Mouse (Mus musculus): Measurements from ENCODE around the gene Fgf4.

Gene Fgf4

DNA sequence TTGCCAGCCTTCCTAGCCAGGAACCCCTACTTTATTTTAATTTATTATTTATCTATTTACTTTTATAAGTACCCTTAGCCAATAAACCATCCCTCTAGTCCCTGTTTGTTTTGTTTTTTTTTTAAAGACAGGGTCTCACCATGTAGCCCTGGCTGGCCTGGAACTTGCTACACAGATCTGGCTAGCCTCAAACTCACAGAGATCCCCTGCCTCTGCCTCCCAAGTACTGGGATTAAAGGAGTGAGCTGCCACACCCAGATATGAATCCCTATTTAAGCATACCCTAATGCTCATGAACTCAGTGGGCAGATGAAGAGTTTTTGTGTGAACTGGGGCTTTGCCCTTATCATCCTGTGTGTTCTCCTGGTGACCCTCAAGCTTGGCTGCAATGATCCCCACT is at the start of gene Fgf4:
Fgf4 (plus strand) TSS at position 301 of the 400 bp plus-strand sequence.
- DNase-seq (ENCODE audit: low read depth in 1 of 2, low spot score in 2 of 2): no peak

DNA sequence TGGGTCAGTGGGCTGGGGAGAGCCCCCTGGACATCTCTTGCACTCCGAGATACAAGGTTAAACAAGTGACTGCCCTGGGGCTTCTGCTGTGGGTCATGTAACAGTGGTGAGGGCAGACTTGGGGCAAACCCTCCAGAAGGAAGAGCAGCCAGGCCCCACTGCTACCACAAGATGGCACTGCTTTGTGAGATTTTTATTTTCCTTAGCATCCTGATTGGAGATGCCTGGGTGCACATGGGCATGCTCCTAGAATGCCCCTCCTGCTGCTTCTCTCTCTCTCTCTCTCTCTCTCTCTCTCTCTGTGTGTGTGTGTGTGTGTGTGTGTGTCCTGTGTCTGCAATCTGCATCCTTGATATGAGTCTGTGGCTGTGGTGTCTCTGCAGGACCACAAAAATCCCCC is 48.7 kb upstream of the Fgf4 start:
- no peak for DNase-seq (ENCODE audit: low read depth in 1 of 2, low spot score in 2 of 2)

DNA sequence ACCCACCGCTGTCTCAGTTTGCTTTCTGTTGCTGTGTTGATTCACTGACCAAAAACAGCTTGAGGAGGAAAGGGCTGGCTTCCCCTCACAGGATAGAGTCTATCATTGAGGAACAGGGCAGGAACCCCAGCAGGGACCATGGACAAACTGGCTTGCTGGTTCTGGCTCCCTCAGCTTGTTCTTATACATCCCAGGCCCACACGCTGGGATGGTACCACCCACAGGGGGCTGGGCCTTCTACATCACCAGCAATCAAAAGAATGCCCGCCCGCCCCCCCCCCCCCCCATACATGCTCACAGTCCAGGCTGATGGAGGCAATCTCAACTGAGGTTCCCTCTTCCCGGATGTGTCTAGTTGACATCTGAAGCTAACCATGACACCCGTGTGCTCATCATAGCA is 40.1 kb upstream of the Fgf4 start:
- no peak for DNase-seq (ENCODE audit: low read depth in 1 of 2, low spot score in 2 of 2)

DNA sequence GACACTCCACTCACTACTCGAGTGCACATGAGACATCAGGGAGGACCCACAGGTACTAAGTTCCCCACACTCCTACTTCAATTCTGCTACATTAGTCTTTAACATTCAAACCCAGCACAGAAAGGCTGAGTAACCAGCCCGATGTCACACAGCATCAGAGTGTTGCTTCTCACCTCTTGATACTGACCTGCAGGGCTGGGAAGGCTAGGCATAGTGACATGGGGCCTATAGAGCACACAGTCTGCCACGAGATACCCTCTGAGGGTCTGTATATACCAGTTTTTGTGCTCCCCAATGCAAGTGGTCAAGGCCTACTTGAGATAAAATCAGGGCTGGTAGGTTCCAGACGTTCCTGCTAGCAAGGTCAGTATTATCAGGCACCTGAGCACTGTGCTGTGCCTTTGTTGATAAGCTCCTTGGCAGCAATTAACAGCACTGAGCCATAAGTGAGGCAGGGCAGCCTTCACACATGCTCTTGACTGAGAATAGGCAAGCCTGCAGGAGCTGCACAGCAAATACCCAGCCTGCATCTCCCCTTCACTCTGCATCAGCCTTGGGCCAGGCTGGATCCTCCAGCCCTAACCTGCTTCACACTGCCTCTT is 39.1 kb upstream of the Fgf4 start:
- no peak for DNase-seq (ENCODE audit: low read depth in 1 of 2, low spot score in 2 of 2)

DNA sequence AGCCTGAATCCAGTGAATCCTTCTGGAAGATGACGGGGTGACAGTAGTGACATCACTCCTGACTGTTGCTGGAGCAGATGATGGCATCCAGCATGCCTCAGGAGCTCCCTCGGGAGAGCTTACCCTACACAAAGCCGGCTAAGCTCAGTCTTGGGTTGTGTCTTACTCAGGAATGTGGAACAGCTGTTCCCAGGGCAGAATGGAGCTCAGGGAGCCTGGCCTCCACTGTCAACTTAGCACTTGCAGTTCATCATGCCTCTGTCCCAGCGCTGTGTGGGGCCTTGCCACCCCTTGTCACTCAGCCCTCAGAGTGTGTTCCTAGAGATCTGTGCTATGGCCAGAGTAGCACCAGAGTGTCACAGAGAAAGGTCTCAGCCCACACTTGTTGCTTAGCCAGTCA is 35.6 kb upstream of the Fgf4 start:
- no peak for DNase-seq (ENCODE audit: low read depth in 1 of 2, low spot score in 2 of 2)

DNA sequence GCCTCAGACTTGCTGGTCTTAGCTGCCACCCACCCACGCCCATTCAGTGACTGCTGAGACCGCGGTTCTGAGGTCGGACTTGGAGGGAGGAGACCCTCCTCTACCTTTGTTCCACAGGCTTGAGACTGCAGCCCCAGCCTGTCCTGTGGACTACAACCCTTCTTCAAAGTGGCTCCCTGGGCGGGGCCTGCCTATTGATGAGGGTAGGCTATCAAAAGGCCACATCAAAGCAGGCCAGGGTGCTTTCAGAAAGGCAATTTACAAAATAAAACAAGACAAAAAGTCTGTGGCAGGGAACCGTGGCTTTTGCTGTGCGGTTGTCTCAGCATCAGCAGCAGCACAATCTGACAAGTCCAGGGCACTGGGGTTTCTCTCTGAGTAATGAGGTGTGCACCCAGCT is 25.3 kb upstream of the Fgf4 start:
- DNase-seq (ENCODE audit: low read depth in 1 of 2, low spot score in 2 of 2): no peak

DNA sequence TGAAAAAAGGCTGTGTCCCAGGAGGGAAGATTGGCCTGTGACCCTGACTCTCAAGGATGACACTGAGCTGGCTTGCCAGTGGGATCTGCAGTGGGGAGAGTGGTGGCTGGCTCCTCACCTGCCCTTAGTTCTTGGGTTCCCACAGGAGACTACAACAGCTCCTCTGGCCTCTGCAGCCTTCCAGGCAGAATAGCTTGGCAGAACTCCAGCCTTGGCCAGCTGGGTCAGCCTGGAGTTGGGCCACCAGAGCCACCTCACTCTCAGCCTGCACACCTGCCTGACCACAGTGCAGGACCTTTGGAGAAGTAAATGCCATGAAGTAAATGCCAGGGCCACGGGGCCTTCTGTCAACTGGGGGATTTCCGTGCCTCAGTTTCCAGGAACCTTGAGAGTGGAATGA is 23.2 kb upstream of the Fgf4 start:
- no peak for DNase-seq (ENCODE audit: low read depth in 1 of 2, low spot score in 2 of 2)

DNA sequence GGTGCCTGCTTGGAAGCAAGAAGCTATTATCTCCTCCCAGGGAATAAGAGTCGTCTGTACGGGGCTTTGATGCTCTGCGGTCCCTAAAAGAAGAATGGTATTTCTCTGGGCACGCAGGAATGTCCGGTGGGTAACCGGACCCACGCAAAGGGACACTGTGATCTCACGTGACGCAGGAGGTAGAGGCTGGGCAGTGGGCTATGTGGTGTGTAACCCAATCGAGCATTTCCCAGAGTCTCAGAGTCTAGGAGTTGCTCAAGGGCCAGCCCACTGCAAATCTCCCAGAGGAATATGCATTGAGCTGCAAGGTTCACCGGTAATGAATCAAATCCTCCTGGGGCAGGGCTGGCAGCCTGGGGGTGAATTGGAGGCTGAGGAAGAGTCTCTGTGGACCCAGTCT is 18.8 kb upstream of the Fgf4 start:
- DNase-seq (ENCODE audit: low read depth in 1 of 2, low spot score in 2 of 2): no peak

DNA sequence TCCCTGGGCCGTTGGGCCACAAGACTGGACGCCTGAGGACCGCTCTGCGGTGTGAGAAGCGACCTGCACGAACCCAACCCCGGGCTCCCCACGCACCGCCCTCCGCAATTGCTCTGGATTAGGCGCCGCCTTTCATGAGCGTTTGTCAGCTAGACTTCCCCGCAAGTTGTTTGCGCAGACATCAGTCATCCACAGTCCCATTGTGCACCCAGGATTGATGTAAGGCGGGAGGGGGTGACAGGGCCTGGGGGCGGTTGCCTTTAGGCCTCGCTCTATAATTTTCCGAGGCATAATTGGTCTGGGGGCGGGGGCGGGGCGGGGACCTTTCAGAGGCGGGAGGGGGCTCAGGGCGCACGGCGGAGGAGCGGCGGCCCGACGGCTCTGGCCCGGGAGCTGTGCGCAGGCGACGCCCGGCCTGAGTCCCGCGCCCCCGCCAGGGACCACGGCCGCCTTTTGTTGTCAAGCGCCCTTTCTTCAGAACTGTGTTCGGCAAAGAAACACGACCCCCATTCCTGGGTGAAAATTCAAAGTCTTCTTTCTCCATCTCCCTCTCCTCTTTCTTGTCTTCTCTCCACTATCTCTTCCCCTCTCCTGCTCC is 9.2 kb upstream of the Fgf4 start, which contains the start of gene Fgf3:
Fgf3 (plus strand) TSS at position 193 of the 598 bp plus-strand sequence.
- DNase-seq (ENCODE audit: low read depth in 1 of 2, low spot score in 2 of 2): no peak

DNA sequence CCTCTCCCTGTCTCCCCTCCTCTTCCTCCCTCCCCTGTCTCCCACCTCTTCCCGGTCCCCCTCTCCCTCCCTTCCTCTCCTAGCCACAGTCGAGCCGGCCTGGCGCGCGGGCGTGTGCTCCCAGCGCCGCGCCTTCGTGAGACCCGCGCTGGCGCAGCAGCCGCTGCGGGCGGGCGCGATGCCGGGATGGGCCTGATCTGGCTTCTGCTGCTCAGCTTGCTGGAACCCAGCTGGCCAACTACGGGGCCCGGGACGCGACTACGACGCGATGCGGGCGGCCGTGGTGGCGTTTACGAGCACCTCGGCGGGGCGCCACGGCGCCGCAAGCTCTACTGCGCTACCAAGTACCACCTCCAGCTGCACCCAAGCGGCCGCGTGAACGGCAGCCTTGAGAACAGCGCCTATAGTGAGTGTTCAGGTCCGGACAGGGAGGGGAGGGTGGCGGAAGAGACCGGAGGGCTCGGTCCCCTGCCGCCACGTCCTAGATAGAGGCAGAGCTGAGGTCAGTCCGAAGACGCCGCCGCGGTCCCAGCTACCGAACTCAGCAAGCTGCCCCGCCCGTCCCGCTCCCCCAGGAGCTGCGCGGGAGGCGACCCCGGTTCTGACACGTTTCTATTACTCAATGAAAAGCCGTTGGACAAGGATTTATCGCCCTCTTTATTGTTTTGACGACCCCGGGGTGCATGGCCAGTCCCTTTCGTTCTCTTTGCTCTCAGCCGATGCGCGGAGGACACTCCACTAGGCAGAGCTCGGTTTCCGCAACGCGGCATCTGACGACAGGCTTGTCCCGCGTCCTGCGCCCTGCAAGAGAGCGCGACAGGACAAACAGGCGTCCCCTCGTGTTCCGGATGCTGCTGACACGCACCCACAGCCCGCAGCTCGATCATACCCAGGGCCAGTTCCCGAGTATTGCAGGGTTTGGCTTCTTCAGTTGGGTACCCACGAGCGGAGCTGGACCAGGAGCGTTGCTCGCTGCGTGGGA is 8.4 kb upstream of the Fgf4 start:
- DNase-seq (ENCODE audit: low read depth in 1 of 2, low spot score in 2 of 2): no peak

DNA sequence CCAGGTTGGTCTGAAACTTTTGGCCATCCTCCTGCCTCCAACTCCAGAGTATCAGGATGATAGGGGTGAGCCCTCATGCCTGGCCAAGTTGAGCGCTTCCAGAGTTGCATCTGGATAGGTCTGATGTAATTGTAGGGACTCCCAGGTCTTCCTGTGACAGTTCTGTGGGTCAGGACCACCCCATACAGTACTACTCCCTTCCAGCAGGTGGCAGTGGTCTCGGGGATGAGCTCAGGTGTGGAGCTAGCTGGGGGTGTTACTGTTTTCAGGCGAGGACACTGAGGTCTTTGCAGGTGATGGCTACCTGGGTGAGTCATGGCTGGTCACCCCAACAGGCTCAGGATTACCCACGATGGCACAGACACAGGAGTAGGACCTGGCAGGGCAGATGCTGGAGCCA is 1.0 kb upstream of the Fgf4 start:
- DNase-seq (ENCODE audit: low read depth in 1 of 2, low spot score in 2 of 2): no peak

DNA sequence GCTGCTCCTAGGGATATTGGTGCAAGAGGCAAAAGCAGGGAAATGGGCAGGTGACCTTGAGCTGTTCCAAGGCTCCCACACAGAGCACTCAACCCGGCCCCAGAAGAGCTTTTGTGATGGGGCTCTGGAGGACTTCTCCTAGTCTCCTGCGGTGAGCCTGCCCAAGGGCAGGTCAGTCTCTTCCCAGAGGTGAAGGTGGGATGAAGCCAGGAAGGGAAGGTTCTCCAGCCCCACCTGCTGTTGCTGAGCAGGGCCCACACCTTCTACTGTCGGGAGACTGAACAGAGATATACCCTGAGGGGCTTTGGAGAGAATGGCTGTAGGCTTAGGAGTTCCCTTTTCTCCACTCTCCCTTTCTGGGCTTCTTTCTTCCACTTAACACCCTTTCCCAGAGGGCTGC is 4.2 kb downstream of the Fgf4 start:
- no peak for DNase-seq (ENCODE audit: low read depth in 1 of 2, low spot score in 2 of 2)

DNA sequence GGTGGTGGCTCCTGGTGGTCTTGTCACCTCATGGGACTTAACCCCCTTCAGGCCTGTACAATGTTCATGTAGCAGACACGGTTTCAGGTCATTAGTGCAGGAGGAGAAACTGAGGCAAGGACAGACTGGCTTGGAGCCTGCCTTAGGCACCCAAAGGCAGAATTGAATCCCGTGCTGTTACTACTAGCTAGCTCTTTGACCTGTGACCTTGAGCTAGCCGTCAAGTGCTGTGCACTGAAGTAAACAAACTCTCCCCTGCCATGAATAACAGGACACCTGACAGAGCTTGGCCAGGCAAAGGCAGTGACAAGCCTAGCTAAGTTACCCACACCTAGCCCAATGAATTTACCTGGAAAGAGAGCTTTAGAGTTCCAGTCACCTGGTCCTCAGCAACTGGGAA is 7.8 kb downstream of the Fgf4 start:
- no peak for DNase-seq (ENCODE audit: low read depth in 1 of 2, low spot score in 2 of 2)

DNA sequence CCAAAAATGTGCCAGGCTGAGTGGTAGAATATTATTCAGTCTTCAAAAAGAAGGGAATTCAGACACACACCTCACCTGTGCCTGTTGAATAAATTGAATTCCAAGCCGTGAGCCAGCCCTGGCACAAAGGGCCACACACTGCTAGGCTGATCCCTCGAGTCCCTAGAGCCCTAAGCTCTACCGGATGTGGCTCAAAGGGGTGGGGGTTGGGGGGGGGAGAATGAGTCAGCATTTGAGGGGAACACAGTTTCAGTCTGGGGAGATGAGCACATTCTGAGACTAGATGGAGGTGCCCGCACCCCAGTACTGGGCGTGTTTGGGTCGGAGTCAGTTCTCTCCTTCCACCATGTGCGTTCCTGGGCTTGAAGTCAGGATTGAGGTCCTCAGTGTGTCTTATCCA is 10.0 kb downstream of the Fgf4 start:
- no peak for DNase-seq (ENCODE audit: low read depth in 1 of 2, low spot score in 2 of 2)

DNA sequence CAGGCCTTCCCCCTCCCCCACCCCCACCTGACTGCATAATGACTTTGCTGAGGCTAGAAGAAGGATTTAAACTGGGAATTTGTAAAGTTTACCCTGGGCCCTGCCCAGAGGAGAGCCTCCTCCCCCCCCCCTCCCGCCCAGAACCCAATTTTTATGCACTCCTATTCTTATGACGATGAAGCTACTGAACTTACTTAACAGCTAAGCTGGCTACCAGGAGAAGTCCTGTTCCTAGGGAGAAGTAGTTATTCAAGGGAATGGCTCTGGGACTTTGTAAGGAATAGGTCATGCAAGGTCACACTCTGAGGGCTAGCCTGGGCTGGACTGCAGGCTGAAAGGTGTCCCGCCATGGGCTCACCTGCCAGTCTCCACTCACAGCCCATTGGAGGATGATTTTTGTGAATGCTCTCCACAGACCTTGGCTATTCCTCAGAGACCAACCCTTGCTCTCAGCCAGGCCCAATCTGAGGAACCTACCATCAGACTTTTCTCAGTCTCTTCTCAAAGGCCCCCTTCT is 10.7 kb downstream of the Fgf4 start:
- DNase-seq (ENCODE audit: low read depth in 1 of 2, low spot score in 2 of 2): no peak

DNA sequence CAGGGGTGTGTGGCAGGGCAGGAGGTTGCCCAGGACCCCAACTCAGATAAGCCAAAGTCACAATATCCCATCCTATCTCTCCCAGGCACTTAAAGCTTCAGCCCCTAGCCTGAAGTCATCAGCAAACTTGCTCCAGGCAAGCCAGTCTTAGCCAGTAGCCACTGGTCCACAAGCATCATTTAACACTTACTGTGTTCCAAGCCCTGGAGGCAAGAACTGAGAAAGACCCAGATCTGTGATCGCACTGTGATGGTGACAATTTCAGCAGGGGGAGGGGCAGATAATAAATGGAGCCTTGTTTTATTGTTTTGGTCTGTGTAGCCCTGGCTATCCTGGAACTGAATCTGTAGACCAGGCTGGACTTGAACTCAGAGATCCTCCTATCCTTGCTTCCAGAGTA is 11.5 kb downstream of the Fgf4 start:
- no peak for DNase-seq (ENCODE audit: low read depth in 1 of 2, low spot score in 2 of 2)

DNA sequence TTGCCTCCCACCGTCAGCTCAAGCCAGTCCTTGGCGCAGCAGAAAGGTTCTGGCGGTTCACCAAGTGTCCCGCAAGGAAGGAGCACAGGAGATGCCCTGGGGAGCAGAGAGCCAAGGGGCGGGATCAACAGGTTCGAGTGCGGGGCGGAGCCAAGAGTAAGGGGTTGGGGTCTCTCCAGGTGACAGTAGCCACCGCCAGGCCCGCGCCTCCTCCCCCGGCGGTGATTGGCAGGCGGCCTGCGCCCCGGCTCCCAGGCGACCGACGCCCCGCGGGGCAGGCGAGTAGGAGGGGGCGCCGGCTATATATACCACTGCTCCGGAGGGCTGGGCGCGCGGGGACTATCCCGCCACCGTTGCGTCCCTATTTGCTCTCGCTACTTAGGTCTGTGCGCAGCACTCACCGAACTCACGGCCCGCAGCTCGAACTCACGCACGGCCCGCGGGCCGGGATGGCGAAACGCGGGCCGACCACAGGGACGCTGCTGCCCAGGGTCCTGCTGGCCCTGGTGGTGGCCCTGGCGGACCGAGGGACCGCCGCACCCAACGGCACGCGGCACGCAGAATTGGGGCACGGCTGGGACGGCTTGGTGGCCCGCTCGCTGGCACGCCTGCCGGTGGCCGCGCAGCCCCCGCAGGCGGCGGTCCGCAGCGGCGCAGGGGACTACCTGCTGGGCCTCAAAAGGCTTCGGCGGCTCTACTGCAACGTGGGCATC is 14.0 kb downstream of the Fgf4 start:
- no peak for DNase-seq (ENCODE audit: low read depth in 1 of 2, low spot score in 2 of 2)

DNA sequence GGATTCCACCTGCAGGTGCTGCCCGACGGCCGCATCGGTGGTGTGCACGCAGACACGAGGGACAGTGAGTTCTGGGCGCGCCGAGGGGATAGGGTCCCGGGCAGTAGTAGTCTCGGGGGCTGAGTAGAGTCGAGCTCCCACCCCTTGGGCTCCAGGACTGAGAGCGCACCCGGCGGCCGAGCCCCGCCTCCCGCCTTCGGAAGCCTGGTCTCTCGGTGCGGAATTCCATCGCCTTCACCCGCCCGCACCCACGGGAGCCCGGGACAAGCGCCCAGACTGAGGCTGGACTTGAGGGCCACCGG is 14.6 kb downstream of the Fgf4 start:
- no peak for DNase-seq (ENCODE audit: low read depth in 1 of 2, low spot score in 2 of 2)

DNA sequence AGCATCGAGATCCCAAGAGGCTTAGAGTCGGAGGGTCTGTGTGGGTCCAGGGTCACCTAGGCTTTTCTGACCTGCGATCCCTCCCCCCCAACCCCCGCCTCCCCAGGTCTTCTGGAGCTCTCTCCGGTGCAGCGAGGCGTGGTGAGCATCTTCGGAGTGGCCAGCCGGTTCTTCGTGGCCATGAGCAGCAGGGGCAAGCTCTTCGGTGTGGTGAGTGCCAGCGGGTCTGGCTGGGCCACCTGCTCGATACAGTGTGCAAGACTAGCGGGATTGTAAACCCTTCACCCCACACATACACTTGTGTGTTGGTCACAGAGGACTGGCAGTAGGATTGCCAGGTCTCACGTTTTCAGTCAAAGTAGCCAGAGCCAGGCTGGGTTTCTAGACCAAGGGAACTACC is 15.0 kb downstream of the Fgf4 start:
- no peak for DNase-seq (ENCODE audit: low read depth in 1 of 2, low spot score in 2 of 2)

DNA sequence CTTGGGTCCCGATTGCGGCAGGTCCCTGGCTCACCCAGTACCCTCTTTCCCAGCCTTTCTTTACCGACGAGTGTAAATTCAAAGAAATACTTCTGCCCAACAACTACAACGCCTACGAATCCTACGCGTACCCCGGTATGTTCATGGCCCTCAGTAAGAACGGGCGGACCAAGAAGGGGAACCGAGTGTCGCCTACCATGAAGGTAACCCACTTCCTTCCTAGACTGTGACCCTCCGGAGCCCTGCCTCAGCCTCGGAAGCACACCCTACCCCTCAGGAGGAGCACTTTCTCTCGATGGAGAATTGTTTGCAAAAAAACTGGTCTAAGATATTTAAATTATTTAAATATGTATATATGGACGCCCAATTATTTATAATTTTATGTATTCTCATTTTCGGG is 15.5 kb downstream of the Fgf4 start:
- DNase-seq (ENCODE audit: low read depth in 1 of 2, low spot score in 2 of 2): no peak

DNA sequence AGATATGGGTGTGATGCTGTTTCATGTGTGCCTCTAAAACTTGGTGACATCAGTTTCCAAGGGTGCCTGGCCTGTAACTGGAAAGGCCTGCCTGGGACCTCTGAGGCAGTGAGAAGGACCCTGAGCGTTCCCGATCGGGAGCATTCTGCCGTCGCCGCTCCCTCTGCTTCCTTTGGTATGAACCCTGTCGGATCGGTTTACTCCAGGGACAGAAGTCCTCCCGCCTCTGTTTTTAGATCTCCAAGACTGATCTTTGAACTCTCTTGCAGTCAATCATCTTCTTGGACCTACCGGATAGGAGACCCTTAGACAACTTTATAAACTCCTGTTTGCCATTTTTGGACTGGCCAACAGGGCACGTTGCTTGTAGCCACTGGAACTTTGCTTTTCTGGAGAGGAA is 16.0 kb downstream of the Fgf4 start:
- DNase-seq (ENCODE audit: low read depth in 1 of 2, low spot score in 2 of 2): no peak
